Comparison of ENCODE assay signal across 13 mouse cellular contexts in genomic region chr2:34098004-34098547, GRCm38 (mm10).
"Had no signal": no experiment of that assay in that cellular context is flagged by ENCODE, and none has a peak within 500 bp of the region (broad histone marks: within the 10 kb centered on the region; RNA-seq: fewer than 3 reads in every experiment).

No protein-coding gene starts in this region.

- ATAC-seq: intestine, embryonic 15.5 days; liver, postnatal 0 days had no signal

- H3K4me3 ChIP-seq: intestine, embryonic 15.5 days; limb, embryonic 15.5 days; liver, embryonic 13.5 days; lung, embryonic 15.5 days; megakaryocyte, embryonic 14.5 days; midbrain, embryonic 12.5 days had no signal

- H3K4me1 ChIP-seq: intestine, embryonic 15.5 days; liver, embryonic 13.5 days; lung, embryonic 15.5 days had no signal

- H3K36me3 ChIP-seq: intestine, embryonic 15.5 days; limb, embryonic 15.5 days; liver, embryonic 13.5 days; lung, embryonic 15.5 days; midbrain, embryonic 12.5 days had no signal

- H3K4me2 ChIP-seq: intestine, embryonic 15.5 days; limb, embryonic 15.5 days; liver, embryonic 13.5 days; lung, embryonic 15.5 days; midbrain, embryonic 12.5 days had no signal

- H3K27ac ChIP-seq: intestine, embryonic 15.5 days; limb, embryonic 15.5 days; liver, embryonic 13.5 days; lung, embryonic 15.5 days; macrophage; midbrain, embryonic 12.5 days had no signal

- H3K9ac ChIP-seq: intestine, embryonic 15.5 days; limb, embryonic 15.5 days; liver, embryonic 13.5 days; liver, postnatal 0 days; lung, embryonic 15.5 days; midbrain, embryonic 12.5 days had no signal

- H3K9me3 ChIP-seq: intestine, embryonic 15.5 days; limb, embryonic 15.5 days; liver, embryonic 13.5 days; lung, embryonic 15.5 days; megakaryocyte, embryonic 14.5 days; midbrain, embryonic 12.5 days had no signal

- H3K27me3 ChIP-seq: intestine, embryonic 15.5 days; limb, embryonic 15.5 days; liver, embryonic 13.5 days; lung, embryonic 15.5 days; midbrain, embryonic 12.5 days had no signal

- DNase-seq: kidney, adult 18-20 months; kidney, postnatal 10 days; liver, embryonic 13.5 days; liver, postnatal 0 days; lung, postnatal 14 days; right cerebral cortex, postnatal 14 days; thymus, postnatal 4 days had no signal
